22 mouse cellular contexts compared by ENCODE assay signal in genomic region chr6:100404161-100404560, GRCm38 (mm10).
"Had no signal": no experiment of that assay in that cellular context is flagged by ENCODE, and none has a peak within 500 bp of the region (broad histone marks: within the 10 kb centered on the region; RNA-seq: fewer than 3 reads in every experiment).

No protein-coding gene starts in this region.

- H3K4me3 ChIP-seq: liver, embryonic 15.5 days; lung, embryonic 15.5 days; megakaryocyte, embryonic 14.5 days; midbrain, embryonic 13.5 days; midbrain, embryonic 15.5 days; myocyte; neural tube, embryonic 13.5 days; neural tube, embryonic 15.5 days had no signal

- H3K36me3 ChIP-seq: liver, embryonic 15.5 days; lung, embryonic 15.5 days; midbrain, embryonic 13.5 days; midbrain, embryonic 15.5 days; neural tube, embryonic 13.5 days; neural tube, embryonic 15.5 days had no signal

- H3K27ac ChIP-seq: liver, embryonic 15.5 days; lung, embryonic 15.5 days; macrophage; midbrain, embryonic 13.5 days; midbrain, embryonic 15.5 days; neural tube, embryonic 13.5 days; neural tube, embryonic 15.5 days had no signal

- H3K9ac ChIP-seq: liver, embryonic 15.5 days; liver, postnatal 0 days; lung, embryonic 15.5 days; midbrain, embryonic 13.5 days; midbrain, embryonic 15.5 days; neural tube, embryonic 13.5 days; neural tube, embryonic 15.5 days had no signal

- DNase-seq: liver, postnatal 0 days; lung, adult 2 months; lung, postnatal 14 days; lung, postnatal 36 days; retina, postnatal 1 day; right cerebral cortex, adult 18-20 months; right cerebral cortex, postnatal 25 days; right cerebral cortex, postnatal 4 days; spleen, adult 18-20 months; thymus, adult 2 months; thymus, postnatal 25 days; thymus, postnatal 4 days had no signal

- H3K27me3 ChIP-seq: liver, embryonic 15.5 days; lung, embryonic 15.5 days; midbrain, embryonic 13.5 days; midbrain, embryonic 15.5 days; neural tube, embryonic 15.5 days had no signal

- H3K4me1 ChIP-seq: liver, embryonic 15.5 days; lung, embryonic 15.5 days; midbrain, embryonic 15.5 days had no signal

- H3K4me2 ChIP-seq: liver, embryonic 15.5 days; lung, embryonic 15.5 days; midbrain, embryonic 13.5 days; midbrain, embryonic 15.5 days; neural tube, embryonic 13.5 days; neural tube, embryonic 15.5 days had no signal

- H3K9me3 ChIP-seq: liver, embryonic 15.5 days; lung, embryonic 15.5 days; midbrain, embryonic 13.5 days; midbrain, embryonic 15.5 days; neural tube, embryonic 13.5 days; neural tube, embryonic 15.5 days had no signal

- ATAC-seq: liver, postnatal 0 days; lung, postnatal 0 days; midbrain, embryonic 13.5 days; midbrain, embryonic 15.5 days had no signal
